Mouse (Mus musculus): Measurements from ENCODE around the gene Arhgap44. TPM values are rescaled to one million over a fixed set of nuclear protein-coding genes. Genes with fewer than 3 reads are reported as not detected.

The Arhgap44 gene
- total and polyA plus RNA-seq, 3 experiments = 14.9 to 26.6 (median 21.8) TPM

DNA sequence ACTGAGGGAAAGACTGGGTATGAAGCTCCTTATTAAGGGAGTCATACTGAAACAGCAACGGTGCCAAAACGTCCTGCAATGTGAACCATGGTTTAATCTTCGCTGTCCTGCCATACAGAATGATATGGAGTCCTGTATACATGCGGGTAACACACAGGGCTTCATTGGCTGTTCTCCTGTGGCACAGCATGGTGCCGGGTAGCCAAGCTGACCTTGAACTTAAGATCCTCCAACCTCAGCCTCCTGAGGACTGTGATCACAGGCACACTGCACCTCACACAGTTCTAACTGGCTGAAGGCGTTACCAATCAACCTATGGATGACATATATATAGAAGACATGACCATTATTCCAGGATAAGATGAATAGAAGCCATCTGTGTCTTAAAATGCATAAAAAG lies 72.4 kb downstream of the Arhgap44 start:
- Histone ChIP-seq H3K79me2 (replicated peaks; ENCODE audit: control insufficient read depth, insufficient read depth, low read length) (no peaks in the 10 kb centered on the region), H3K27me3 (ENCODE audit: control insufficient read depth, insufficient read depth, low read length) (no peaks in the 10 kb centered on the region), H3K9ac (ENCODE audit: low read depth, low read length) (no peak overlapping the region), H3K4me1 (ENCODE audit: control insufficient read depth, insufficient read depth, low read length) (no peaks in the 10 kb centered on the region), H3K4me3 (no peak overlapping the region), H3K27ac (no peak overlapping the region), H3K36me3 (ENCODE audit: control insufficient read depth, insufficient read depth, low read length) (no peaks in the 10 kb centered on the region)
- TF ChIP-seq EP300 (IDR thresholded peaks at IDR 0.05; ENCODE audit: insufficient read depth, low read depth, low read length) = no peak
- TF ChIP-seq CTCF (IDR thresholded peaks at IDR 0.05) = no peak
- no peak for TF ChIP-seq POLR2A (IDR thresholded peaks at IDR 0.05; ENCODE audit: insufficient read depth, low read depth, low read length)
- no peak for DNase-seq
- 93% methylated on average over 6 of the region's 6 CpGs for WGBS
- intact Hi-C loops (cut with DNase I) = no loop called here

DNA sequence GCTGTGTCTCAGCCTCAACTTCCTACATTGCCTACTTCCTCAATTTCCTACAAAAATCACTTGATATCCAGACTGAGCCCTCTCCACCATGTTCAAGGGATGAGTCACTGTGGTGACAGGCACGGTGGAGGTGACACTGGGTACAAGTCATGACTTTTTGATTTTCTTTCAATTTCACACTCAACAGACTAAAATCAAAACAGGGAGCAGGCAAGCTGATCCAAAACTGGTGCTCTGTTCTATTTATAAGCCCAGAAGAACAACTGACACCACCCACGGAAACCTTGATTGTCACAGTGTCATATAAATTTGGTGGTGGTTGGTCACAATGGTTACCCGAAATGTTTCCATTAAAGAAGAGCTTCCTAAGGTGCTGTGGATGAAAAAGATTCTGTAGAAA lies 72.8 kb downstream of the Arhgap44 start:
- no peak overlapping the region for H3K27ac ChIP-seq
- H3K9ac ChIP-seq (ENCODE audit: low read depth, low read length) = no peak overlapping the region
- 64% methylated on average over 3 of the region's 3 CpGs for WGBS
- DNase-seq = no peak
- no peaks in the 10 kb centered on the region for H3K27me3 ChIP-seq (ENCODE audit: control insufficient read depth, insufficient read depth, low read length)
- H3K4me3 ChIP-seq = no peak overlapping the region
- no peaks in the 10 kb centered on the region for H3K36me3 ChIP-seq (ENCODE audit: control insufficient read depth, insufficient read depth, low read length)
- H3K4me1 ChIP-seq (ENCODE audit: control insufficient read depth, insufficient read depth, low read length) = no peaks in the 10 kb centered on the region
- TF ChIP-seq POLR2A (IDR thresholded peaks at IDR 0.05; ENCODE audit: insufficient read depth, low read depth, low read length) = no peak
- no peak for TF ChIP-seq EP300 (IDR thresholded peaks at IDR 0.05; ENCODE audit: insufficient read depth, low read depth, low read length)
- no peak for TF ChIP-seq CTCF (IDR thresholded peaks at IDR 0.05)
- intact Hi-C loops (cut with DNase I) = loop anchor here (2.0 kb wide), 1 partner anchor 39 kb away; no protein-coding TSS in a partner anchor
- no peaks in the 10 kb centered on the region for H3K79me2 ChIP-seq (replicated peaks; ENCODE audit: control insufficient read depth, insufficient read depth, low read length)

DNA sequence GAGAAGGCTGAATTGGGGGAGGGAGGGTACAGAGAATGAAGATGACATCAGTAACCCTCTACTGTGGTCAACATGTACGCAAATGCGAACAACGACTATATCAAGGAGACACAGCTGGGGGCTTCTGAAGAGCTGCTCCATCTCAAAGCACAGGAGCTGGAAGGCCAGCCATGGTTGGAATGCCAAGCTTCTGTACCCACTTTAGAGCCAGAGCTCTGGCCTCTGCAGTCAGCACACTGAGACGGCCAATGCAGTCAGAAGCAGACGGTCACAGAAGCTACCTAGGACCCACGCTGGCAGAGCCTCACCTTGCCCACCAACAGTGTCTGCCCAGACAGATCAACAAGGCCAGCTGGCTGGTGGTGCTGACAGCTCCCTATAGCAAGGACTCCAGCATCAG lies 73.5 kb downstream of the Arhgap44 start:
- no peaks in the 10 kb centered on the region for H3K36me3 ChIP-seq (ENCODE audit: control insufficient read depth, insufficient read depth, low read length)
- H3K4me1 ChIP-seq (ENCODE audit: control insufficient read depth, insufficient read depth, low read length) = no peaks in the 10 kb centered on the region
- no peak overlapping the region for H3K4me3 ChIP-seq
- TF ChIP-seq EP300 (IDR thresholded peaks at IDR 0.05; ENCODE audit: insufficient read depth, low read depth, low read length) (no peak), POLR2A (IDR thresholded peaks at IDR 0.05; ENCODE audit: insufficient read depth, low read depth, low read length) (no peak), CTCF (IDR thresholded peaks at IDR 0.05) (no peak)
- H3K9ac ChIP-seq (ENCODE audit: low read depth, low read length) = no peak overlapping the region
- H3K27me3 ChIP-seq (ENCODE audit: control insufficient read depth, insufficient read depth, low read length) = no peaks in the 10 kb centered on the region
- intact Hi-C loops (cut with DNase I) = loop anchor here (2.0 kb wide), 1 partner anchor 40 kb away; no protein-coding TSS in a partner anchor
- H3K79me2 ChIP-seq (replicated peaks; ENCODE audit: control insufficient read depth, insufficient read depth, low read length) = no peaks in the 10 kb centered on the region
- DNase-seq = no peak
- H3K27ac ChIP-seq = no peak overlapping the region
- 82% methylated on average over 6 of the region's 6 CpGs for WGBS

DNA sequence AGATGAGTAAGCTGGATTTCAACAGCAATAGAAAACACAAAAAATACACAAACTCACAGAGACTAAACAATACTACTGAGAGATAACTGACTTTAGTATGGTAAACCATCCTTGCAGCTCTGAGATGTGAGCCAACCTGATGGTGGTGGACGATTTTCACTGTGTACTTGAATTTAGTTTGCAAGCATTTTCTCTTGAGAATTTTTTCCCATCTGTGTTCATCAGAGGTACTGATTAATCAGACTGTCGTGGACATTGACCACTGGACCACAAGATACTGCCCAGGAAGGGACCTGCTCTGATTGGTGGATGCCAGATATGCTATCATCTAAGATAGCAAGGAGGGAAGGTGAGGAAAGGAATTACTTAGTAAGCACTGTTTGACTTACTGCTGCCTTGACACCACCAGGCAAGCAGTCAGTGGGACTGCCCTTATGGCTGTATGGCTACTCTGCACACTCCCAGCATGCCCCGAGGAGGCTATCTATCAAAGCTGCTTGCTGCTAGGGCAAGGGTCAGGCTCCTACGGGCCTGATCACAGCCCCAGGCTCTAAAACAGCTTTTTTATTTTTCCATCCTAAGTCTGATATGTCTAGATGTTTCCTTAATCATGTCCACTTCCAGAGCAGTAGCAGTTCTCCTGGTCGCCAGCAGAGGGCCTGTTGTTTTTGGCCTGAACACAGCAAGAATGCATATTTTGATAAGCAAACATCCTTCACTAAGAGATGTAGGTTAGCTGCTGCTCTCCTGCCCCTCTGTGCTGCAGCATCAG lies 74.1 kb downstream of the Arhgap44 start:
- TF ChIP-seq CTCF (IDR thresholded peaks at IDR 0.05) (peak; percentile 83), POLR2A (IDR thresholded peaks at IDR 0.05; ENCODE audit: insufficient read depth, low read depth, low read length) (no peak), EP300 (IDR thresholded peaks at IDR 0.05; ENCODE audit: insufficient read depth, low read depth, low read length) (no peak)
- intact Hi-C loops (cut with DNase I) = loop anchor here (2.0 kb wide), 1 partner anchor 40 kb away; no protein-coding TSS in a partner anchor
- Histone ChIP-seq H3K4me3 (no peak overlapping the region), H3K9ac (ENCODE audit: low read depth, low read length) (no peak overlapping the region), H3K79me2 (replicated peaks; ENCODE audit: control insufficient read depth, insufficient read depth, low read length) (no peaks in the 10 kb centered on the region), H3K4me1 (ENCODE audit: control insufficient read depth, insufficient read depth, low read length) (no peaks in the 10 kb centered on the region), H3K27ac (no peak overlapping the region), H3K27me3 (ENCODE audit: control insufficient read depth, insufficient read depth, low read length) (no peaks in the 10 kb centered on the region), H3K36me3 (ENCODE audit: control insufficient read depth, insufficient read depth, low read length) (no peaks in the 10 kb centered on the region)
- WGBS = 32% methylated on average over 5 of the region's 5 CpGs
- DNase-seq = peak in 1 of 2 experiments; percentile 57

DNA sequence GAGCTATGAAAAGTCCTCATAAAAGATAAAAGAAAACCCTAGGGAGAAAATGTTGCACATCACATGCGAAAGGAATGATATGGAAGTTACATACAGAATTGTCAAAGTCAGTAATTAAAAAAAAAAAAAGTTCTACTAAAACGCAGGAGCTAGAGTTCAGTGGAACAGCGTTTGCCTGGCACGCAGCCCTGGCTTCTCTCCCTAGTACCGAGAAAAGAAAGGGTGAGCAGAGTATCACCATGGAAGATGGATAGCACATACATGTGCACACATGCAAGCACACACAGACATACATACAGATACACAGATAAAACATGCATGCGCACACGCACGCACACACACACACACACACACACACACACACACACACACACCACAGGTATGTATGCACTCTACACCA lies 82.0 kb downstream of the Arhgap44 start:
- Histone ChIP-seq H3K9ac (ENCODE audit: low read depth, low read length) (no peak overlapping the region), H3K36me3 (ENCODE audit: control insufficient read depth, insufficient read depth, low read length) (no peaks in the 10 kb centered on the region), H3K4me1 (ENCODE audit: control insufficient read depth, insufficient read depth, low read length) (no peaks in the 10 kb centered on the region), H3K4me3 (no peak overlapping the region), H3K27ac (no peak overlapping the region; the same call in 1 of the 2 replicates), H3K27me3 (ENCODE audit: control insufficient read depth, insufficient read depth, low read length) (no peaks in the 10 kb centered on the region), H3K79me2 (replicated peaks; ENCODE audit: control insufficient read depth, insufficient read depth, low read length) (no peaks in the 10 kb centered on the region)
- no peak for DNase-seq
- WGBS = 71% methylated on average over 8 of the region's 8 CpGs
- no peak for TF ChIP-seq EP300 (IDR thresholded peaks at IDR 0.05; ENCODE audit: insufficient read depth, low read depth, low read length)
- TF ChIP-seq CTCF (IDR thresholded peaks at IDR 0.05) = no peak
- no peak for TF ChIP-seq POLR2A (IDR thresholded peaks at IDR 0.05; ENCODE audit: insufficient read depth, low read depth, low read length)
- intact Hi-C loops (cut with DNase I) = no loop called here

DNA sequence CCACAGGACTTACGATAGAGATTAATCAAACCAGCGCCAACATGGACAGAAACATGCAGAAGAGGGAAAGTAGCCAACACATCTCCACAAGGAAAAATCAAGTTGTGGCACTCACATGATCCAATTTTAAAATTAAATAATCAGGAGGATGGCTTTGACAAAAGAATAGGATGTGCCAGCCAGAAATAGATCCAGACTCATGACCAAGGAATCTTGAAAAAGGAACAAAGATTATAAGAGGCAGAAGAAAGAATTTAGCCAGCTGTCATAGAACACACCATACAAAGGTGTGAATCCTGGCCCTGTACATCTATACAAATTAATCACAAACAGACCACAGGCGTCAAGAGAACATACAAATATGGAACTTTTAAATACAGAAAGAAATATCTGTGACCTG lies 82.5 kb downstream of the Arhgap44 start:
- no peaks in the 10 kb centered on the region for H3K27me3 ChIP-seq (ENCODE audit: control insufficient read depth, insufficient read depth, low read length)
- no peaks in the 10 kb centered on the region for H3K79me2 ChIP-seq (replicated peaks; ENCODE audit: control insufficient read depth, insufficient read depth, low read length)
- H3K4me3 ChIP-seq = no peak overlapping the region
- 53% methylated on average over 3 of the region's 3 CpGs for WGBS
- no peak overlapping the region for H3K9ac ChIP-seq (ENCODE audit: low read depth, low read length)
- TF ChIP-seq EP300 (IDR thresholded peaks at IDR 0.05; ENCODE audit: insufficient read depth, low read depth, low read length) (no peak), CTCF (IDR thresholded peaks at IDR 0.05) (no peak)
- H3K36me3 ChIP-seq (ENCODE audit: control insufficient read depth, insufficient read depth, low read length) = no peaks in the 10 kb centered on the region
- no peak for DNase-seq
- intact Hi-C loops (cut with DNase I) = no loop called here
- no peak overlapping the region; the same call in 1 of the 2 replicates for H3K27ac ChIP-seq
- H3K4me1 ChIP-seq (ENCODE audit: control insufficient read depth, insufficient read depth, low read length) = no peaks in the 10 kb centered on the region

Data from heart, adult 2 months (tissue).